Mouse (Mus musculus) heart, adult 11 months (tissue): ENCODE data around the gene Sft2d1.
"Not testable (repeated sequence)": the region's sequence is repeated elsewhere in the genome, so short reads cannot be mapped to it uniquely, and the experiment has no call there.

Experiments
- DNase-seq: peaks from one replicate; pipeline ENCODE4 v3.0.0; 2022

The Sft2d1 gene

GRCm38 (mm10) chr17:8302772-8303438 lies 8.0 kb upstream of the Sft2d1 start:
- peak; percentile 71 for DNase-seq

GRCm38 (mm10) chr17:8303671-8304070 lies 7.2 kb upstream of the Sft2d1 start:
- no peak for DNase-seq

- DNase-seq = peak; percentile 86
Measured at GRCm38 (mm10) chr17:8305801-8306200, 5.1 kb upstream of the Sft2d1 start.

- peak; percentile 91 for DNase-seq
Measured at GRCm38 (mm10) chr17:8311751-8312150, 849 bp downstream of the Sft2d1 start.

GRCm38 (mm10) chr17:8313976-8314375 lies 3.1 kb downstream of the Sft2d1 start:
- DNase-seq = peak; percentile 63

- peak; percentile 82 for DNase-seq
Measured at GRCm38 (mm10) chr17:8316251-8316650, 5.3 kb downstream of the Sft2d1 start.

- peak; percentile 16 for DNase-seq
Measured at GRCm38 (mm10) chr17:8326877-8327276, 16.0 kb downstream of the Sft2d1 start.

GRCm38 (mm10) chr17:8328511-8329174 lies 17.7 kb downstream of the Sft2d1 start:
- peak; percentile 81 for DNase-seq

GRCm38 (mm10) chr17:8330602-8331001 lies 19.7 kb downstream of the Sft2d1 start:
- DNase-seq = peak; percentile 78

GRCm38 (mm10) chr17:8337159-8337558 lies 26.3 kb downstream of the Sft2d1 start, which contains the start of gene Prr18:
Gene Prr18 (plus strand): TSS chr17:8337459.
- not testable (repeated sequence) for DNase-seq

- DNase-seq = peak; percentile 81
Measured at GRCm38 (mm10) chr17:8339666-8340374, 28.9 kb downstream of the Sft2d1 start.

- no peak for DNase-seq
Measured at GRCm38 (mm10) chr17:8340407-8341359, 29.8 kb downstream of the Sft2d1 start.

GRCm38 (mm10) chr17:8341360-8341963 lies 30.6 kb downstream of the Sft2d1 start:
- no peak for DNase-seq

GRCm38 (mm10) chr17:8342706-8343105 lies 31.8 kb downstream of the Sft2d1 start:
- no peak for DNase-seq

- DNase-seq = no peak
Measured at GRCm38 (mm10) chr17:8343416-8343815, 32.5 kb downstream of the Sft2d1 start.

- DNase-seq = no peak
Measured at GRCm38 (mm10) chr17:8347765-8348285, 36.9 kb downstream of the Sft2d1 start.

- DNase-seq = no peak
Measured at GRCm38 (mm10) chr17:8348941-8349340, 38.0 kb downstream of the Sft2d1 start.

GRCm38 (mm10) chr17:8351088-8351487 lies 40.2 kb downstream of the Sft2d1 start:
- no peak for DNase-seq

- DNase-seq = no peak
Measured at GRCm38 (mm10) chr17:8355692-8356091, 44.8 kb downstream of the Sft2d1 start, which contains the start of gene T2. Gene T2 (plus strand): TSS chr17:8355992.

- DNase-seq = no peak
Measured at GRCm38 (mm10) chr17:8357498-8357897, 46.6 kb downstream of the Sft2d1 start.

- peak; percentile 67 for DNase-seq
Measured at GRCm38 (mm10) chr17:8360876-8361275, 50.0 kb downstream of the Sft2d1 start.
